Mouse (Mus musculus) adrenal gland, adult 8-10 months (tissue): ENCODE data around the gene Slc4a5. TPM values are rescaled to one million over a fixed set of nuclear protein-coding genes. Genes with fewer than 3 reads are reported as not detected.

ENCODE experiments used
- DNase-seq: peaks from one replicate; pipeline ENCODE4 v3.0.0; 2022
- total RNA-seq, 4 experiments: library from RNA; stranded (reverse); gene quantifications; 2 replicates each; pipeline ENCODE4 v1.2.4; 2022

The Slc4a5 gene
- total RNA-seq, 4 experiments from 2014 or later = 0.05 to 0.09 (median 0.08) TPM

GRCm38 (mm10) chr6:83352666-83353410 lies 133.2 kb downstream of the Slc4a5 start:
- no peak for DNase-seq

Other genes with a start within 250 kb of the Slc4a5 start
- 10 to 100 TPM; 12.7 to 13.8 (median 13.4) TPM for gene Dok1, start 186.4 kb upstream of the Slc4a5 start, total RNA-seq
- gene Loxl3, start 185.7 kb upstream of the Slc4a5 start, total RNA-seq = 1 to 10 TPM; 2.2 to 4.8 (median 4.1) TPM
- gene Aup1, start 165.3 kb upstream of the Slc4a5 start, total RNA-seq = 100 to 1,000 TPM; 184 to 207 (median 192) TPM
- 10 to 100 TPM; 50.7 to 69.4 (median 61.0) TPM for gene Htra2, start 164.6 kb upstream of the Slc4a5 start, total RNA-seq
- 1 to 10 TPM; 2.6 to 6.3 (median 4.1) TPM for gene Dqx1, start 162.0 kb upstream of the Slc4a5 start, total RNA-seq
- 10 to 100 TPM in 3 of 4 experiments, 1 to 10 TPM in 1; 7.9 to 19.1 (median 13.3) TPM for gene Tlx2, start 149.5 kb upstream of the Slc4a5 start, total RNA-seq
- 10 to 100 TPM; 50.4 to 79.1 (median 66.0) TPM for gene Pcgf1, start 142.0 kb upstream of the Slc4a5 start, total RNA-seq
- 10 to 100 TPM; 16.7 to 24.9 (median 19.6) TPM for gene Lbx2, start 133.5 kb upstream of the Slc4a5 start, total RNA-seq
- gene Ccdc142, start 118.2 kb upstream of the Slc4a5 start, total RNA-seq = 10 to 100 TPM in 2 of 4 experiments, 1 to 10 TPM in 2; 5.3 to 14.2 (median 9.7) TPM
- 10 to 100 TPM in 2 of 4 experiments, 1 to 10 TPM in 2; 5.9 to 14.3 (median 10.1) TPM for gene Gm42688, start 118.2 kb upstream of the Slc4a5 start, total RNA-seq
- gene Mrpl53, start 110.8 kb upstream of the Slc4a5 start, total RNA-seq = 100 to 1,000 TPM in 1 of 4 experiments, 10 to 100 TPM in 3; 81.6 to 113 (median 89.5) TPM
- 10 to 100 TPM; 45.9 to 91.9 (median 62.8) TPM for gene Mogs, start 104.3 kb upstream of the Slc4a5 start, total RNA-seq
- 100 to 1,000 TPM; 100 to 106 (median 105) TPM for gene Wbp1, start 98.3 kb upstream of the Slc4a5 start, total RNA-seq
- 10 to 100 TPM; 24.9 to 32.3 (median 28.0) TPM for gene Ino80b, start 94.4 kb upstream of the Slc4a5 start, total RNA-seq
- 10 to 100 TPM; 16.4 to 34.0 (median 19.9) TPM for gene Rtkn, start 84.4 kb upstream of the Slc4a5 start, total RNA-seq
- 1 to 10 TPM; 3.2 to 6.3 (median 5.3) TPM for gene Wdr54, start 63.4 kb upstream of the Slc4a5 start, total RNA-seq
- 1 to 10 TPM; 1.2 to 2.6 (median 1.9) TPM for gene 1700003E16Rik, start 63.4 kb upstream of the Slc4a5 start, total RNA-seq
- 100 to 1,000 TPM; 145 to 192 (median 162) TPM for gene Dctn1, start 53.9 kb upstream of the Slc4a5 start, total RNA-seq
- gene Mthfd2, start 106.1 kb downstream of the Slc4a5 start, total RNA-seq = 10 to 100 TPM; 14.4 to 19.3 (median 17.6) TPM
- 10 to 100 TPM; 66.9 to 77.3 (median 71.4) TPM for gene Mob1a, start 106.2 kb downstream of the Slc4a5 start, total RNA-seq
- gene Bola3, start 129.3 kb downstream of the Slc4a5 start, total RNA-seq = 100 to 1,000 TPM in 3 of 4 experiments, 10 to 100 TPM in 1; 94.1 to 174 (median 137) TPM
- 10 to 100 TPM; 24.3 to 40.5 (median 35.3) TPM for gene Tet3, start 239.3 kb downstream of the Slc4a5 start, total RNA-seq